Mouse (Mus musculus) kidney, adult 2 months (tissue): Measurements from ENCODE around the gene Fam120a. TPM values are rescaled to one million over a fixed set of nuclear protein-coding genes. Genes with fewer than 3 reads are reported as not detected.

Source experiments
- DNase-seq: peaks from one replicate; pipeline ENCODE4 v3.0.0; 2021
- H3K27ac ChIP-seq: fragments of 200-500 bp; 2 replicates; pipeline ENCODE4 v1.5.1; 2012; ENCODE audit warnings: low read depth, low read length, control low read depth, inconsistent platforms; ENCODE audit not compliant: insufficient read depth
- H3K27me3 ChIP-seq: fragments of 200-500 bp; replicated peaks from 2 replicates; pipeline ENCODE4 v1.6.1; 2012; ENCODE audit warnings: mild to moderate bottlenecking, moderate library complexity, low read length, inconsistent platforms; ENCODE audit not compliant: control insufficient read depth, insufficient read depth
- H3K36me3 ChIP-seq: fragments of 200-500 bp; 2 replicates; pipeline ENCODE4 v1.6.1; 2012; ENCODE audit warnings: mild to moderate bottlenecking, moderate library complexity, low read length, inconsistent platforms; ENCODE audit not compliant: control insufficient read depth, insufficient read depth
- H3K4me1 ChIP-seq: fragments of 200-500 bp; 2 replicates; pipeline ENCODE4 v1.6.1; 2011; ENCODE audit warnings: low read length; ENCODE audit not compliant: control insufficient read depth, insufficient read depth
- H3K4me3 ChIP-seq: fragments of 200-500 bp; 2 replicates; pipeline ENCODE4 v1.5.1; 2011; ENCODE audit warnings: mild to moderate bottlenecking, low read depth, low read length, control low read depth; ENCODE audit not compliant: insufficient read depth
- CTCF ChIP-seq: fragments of 200-500 bp; conservative IDR thresholded peaks from 2 replicates; pipeline ENCODE4 v1.5.1; 2011; ENCODE audit warnings: low read depth, mild to moderate bottlenecking, control low read depth, low read length, moderate library complexity, mixed read lengths; ENCODE audit not compliant: insufficient read depth, insufficient read length
- POLR2A ChIP-seq: fragments of 200-500 bp; IDR thresholded peaks from one replicate; pipeline ENCODE4 v1.6.1; 2011; ENCODE audit warnings: low read depth, low read length, control low read depth
- WGBS: fragments of 180-500 bp; shearing (Covaris S2); methylation state at CpG from one replicate; pipeline ENCODE4 v1.1.7; 2018; 5-methylcytosine and 5-hydroxymethylcytosine counted together
- polyA plus RNA-seq: library from polyadenylated mRNA; depleted of rRNA; stranded (reverse); fragments of >200 nt; gene quantifications from 2 replicates; pipeline ENCODE4 v1.2.3, GENCODE M21; 2012

The Fam120a gene
- polyA plus RNA-seq, 1 experiment = 67.8 TPM

- DNase-seq = no peak
- Histone ChIP-seq H3K27ac (no peak overlapping the region), H3K27me3 (no peaks in the 10 kb centered on the region), H3K36me3 (no peaks in the 10 kb centered on the region), H3K4me3 (no peak overlapping the region), H3K4me1 (no peaks in the 10 kb centered on the region)
- WGBS = 93% methylated on average over 5 of the region's 5 CpGs
- TF ChIP-seq CTCF = no peak
- TF ChIP-seq POLR2A = no peak
Observed at GRCm38 (mm10) chr13:48931232-48931631, 36.6 kb downstream of the Fam120a start.

GRCm38 (mm10) chr13:48929535-48930110 is 38.2 kb downstream of the Fam120a start:
- TF ChIP-seq CTCF (no peak), POLR2A (no peak)
- Histone ChIP-seq H3K36me3 (no peaks in the 10 kb centered on the region), H3K27me3 (no peaks in the 10 kb centered on the region), H3K27ac (no peak overlapping the region), H3K4me3 (no peak overlapping the region), H3K4me1 (no peaks in the 10 kb centered on the region)
- 61% methylated on average over 3 of the region's 3 CpGs for WGBS
- DNase-seq = no peak

- TF ChIP-seq CTCF (no peak), POLR2A (no peak)
- no peak overlapping the region for H3K27ac ChIP-seq
- H3K4me3 ChIP-seq = no peak overlapping the region
- H3K36me3 ChIP-seq = no peaks in the 10 kb centered on the region
- DNase-seq = no peak
- no peaks in the 10 kb centered on the region for H3K27me3 ChIP-seq
- WGBS = 93% methylated on average over 2 of the region's 2 CpGs
- H3K4me1 ChIP-seq = 0 out of 2 replicates have a peak, but pooled peaks cover 2% of the 10 kb centered on the region
Observed at GRCm38 (mm10) chr13:48927609-48928008, 40.2 kb downstream of the Fam120a start.

- Histone ChIP-seq H3K4me3 (no peak overlapping the region), H3K27me3 (no peaks in the 10 kb centered on the region), H3K4me1 (peaks cover 2% of the 10 kb centered on the region; the same call in 1 of the 2 replicates), H3K36me3 (no peaks in the 10 kb centered on the region; the same call in 1 of the 2 replicates), H3K27ac (no peak overlapping the region)
- TF ChIP-seq POLR2A (no peak), CTCF (no peak)
- 70% methylated on average over 2 of the region's 2 CpGs for WGBS
- DNase-seq = no peak
Observed at GRCm38 (mm10) chr13:48922712-48923111, 45.1 kb downstream of the Fam120a start.

- no peaks in the 10 kb centered on the region; the same call in 1 of the 2 replicates for H3K36me3 ChIP-seq
- 60% methylated on average over 1 of the region's 1 CpGs for WGBS
- no peaks in the 10 kb centered on the region for H3K27me3 ChIP-seq
- peaks cover 2% of the 10 kb centered on the region; the same call in 1 of the 2 replicates for H3K4me1 ChIP-seq
- H3K4me3 ChIP-seq = no peak overlapping the region
- H3K27ac ChIP-seq = no peak overlapping the region
- DNase-seq = no peak
- TF ChIP-seq POLR2A (no peak), CTCF (no peak)
Observed at GRCm38 (mm10) chr13:48921256-48921655, 46.6 kb downstream of the Fam120a start.

- peaks cover 2% of the 10 kb centered on the region; the same call in 1 of the 2 replicates for H3K4me1 ChIP-seq
- no peaks in the 10 kb centered on the region for H3K27me3 ChIP-seq
- H3K36me3 ChIP-seq = no peaks in the 10 kb centered on the region; the same call in 1 of the 2 replicates
- H3K27ac ChIP-seq = no peak overlapping the region
- TF ChIP-seq POLR2A (no peak), CTCF (no peak)
- WGBS = 80% methylated on average over 7 of the region's 7 CpGs
- no peak for DNase-seq
- H3K4me3 ChIP-seq = no peak overlapping the region
Observed at GRCm38 (mm10) chr13:48919756-48920415, 47.9 kb downstream of the Fam120a start.

GRCm38 (mm10) chr13:48917113-48917599 is 50.7 kb downstream of the Fam120a start:
- no peaks in the 10 kb centered on the region; the same call in 1 of the 2 replicates for H3K4me1 ChIP-seq
- no peaks in the 10 kb centered on the region for H3K27me3 ChIP-seq
- no peak overlapping the region for H3K4me3 ChIP-seq
- TF ChIP-seq CTCF = no peak
- TF ChIP-seq POLR2A = no peak
- no peak for DNase-seq
- WGBS = 97% methylated on average over 3 of the region's 3 CpGs
- peaks cover 1% of the 10 kb centered on the region; the same call in 1 of the 2 replicates for H3K36me3 ChIP-seq
- no peak overlapping the region for H3K27ac ChIP-seq
